Mouse (Mus musculus): ENCODE data around the gene Pak4.

The Pak4 gene

DNA sequence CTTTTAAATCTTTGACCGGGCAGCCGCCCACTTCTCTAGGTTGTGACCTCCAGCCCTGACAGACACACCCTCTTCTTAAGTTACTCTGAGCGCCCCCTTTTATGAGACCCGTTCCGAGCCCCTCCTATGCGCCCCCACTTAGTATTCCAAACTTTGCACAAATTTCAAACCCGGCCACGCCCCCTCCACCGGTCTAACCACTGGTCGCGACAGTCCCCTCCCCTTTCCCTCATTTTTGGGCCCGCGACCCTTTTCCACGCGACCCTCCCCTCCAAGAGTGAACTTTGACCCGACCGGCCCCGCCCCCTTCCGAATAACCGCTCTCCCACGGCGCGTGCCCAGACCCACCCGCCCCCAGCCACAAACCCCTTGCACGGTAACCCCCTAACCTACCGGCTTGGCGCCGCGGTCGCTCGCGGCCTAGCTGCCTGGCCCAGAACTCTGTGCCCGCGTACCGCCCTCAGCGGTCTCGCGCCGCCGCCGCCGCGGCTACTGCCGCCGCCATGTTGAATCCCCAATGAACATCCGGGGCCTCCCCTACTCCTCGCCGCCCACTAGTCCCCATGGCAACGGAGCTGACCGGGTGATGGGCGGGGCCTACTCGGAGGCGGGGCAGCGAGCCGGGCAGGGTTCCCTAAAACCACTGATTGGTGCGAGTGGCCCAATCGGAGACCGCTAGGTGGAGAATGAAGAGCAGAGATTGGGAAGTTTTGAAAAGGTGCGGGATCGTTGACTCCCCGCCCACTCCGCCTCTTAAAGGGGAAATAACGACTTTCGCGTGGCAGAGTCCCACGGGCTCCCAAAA lies at the start of gene Pak4, which contains the start of gene Samd4b:
Pak4 (minus strand) TSS at position 544 of the 805 bp plus-strand sequence.
Samd4b (minus strand) TSS at position 503 of the 805 bp plus-strand sequence.
- peak; percentile 96 for DNase-seq (ENCODE audit: low read depth, low spot score)

DNA sequence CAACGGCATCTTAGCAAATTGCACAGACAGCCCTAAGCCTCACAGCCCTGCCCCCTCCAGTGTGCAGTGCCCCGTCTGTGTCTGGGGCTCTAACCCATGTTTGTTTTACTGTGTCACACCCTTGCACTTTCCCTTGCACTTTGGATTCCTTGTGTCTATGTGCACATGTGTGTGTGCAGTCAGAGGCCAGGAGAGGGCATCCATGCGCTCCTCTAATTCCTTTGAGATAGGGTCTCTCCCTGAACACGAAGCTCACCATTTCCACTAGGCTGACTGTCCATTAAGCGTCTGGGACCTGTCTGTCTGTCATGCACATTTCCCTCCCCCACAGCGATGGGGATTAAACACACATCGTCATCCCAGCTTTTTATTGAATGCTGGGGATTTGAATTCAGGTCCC lies 49.0 kb upstream of the Pak4 start:
- no peak for DNase-seq (ENCODE audit: low read depth, low spot score)

DNA sequence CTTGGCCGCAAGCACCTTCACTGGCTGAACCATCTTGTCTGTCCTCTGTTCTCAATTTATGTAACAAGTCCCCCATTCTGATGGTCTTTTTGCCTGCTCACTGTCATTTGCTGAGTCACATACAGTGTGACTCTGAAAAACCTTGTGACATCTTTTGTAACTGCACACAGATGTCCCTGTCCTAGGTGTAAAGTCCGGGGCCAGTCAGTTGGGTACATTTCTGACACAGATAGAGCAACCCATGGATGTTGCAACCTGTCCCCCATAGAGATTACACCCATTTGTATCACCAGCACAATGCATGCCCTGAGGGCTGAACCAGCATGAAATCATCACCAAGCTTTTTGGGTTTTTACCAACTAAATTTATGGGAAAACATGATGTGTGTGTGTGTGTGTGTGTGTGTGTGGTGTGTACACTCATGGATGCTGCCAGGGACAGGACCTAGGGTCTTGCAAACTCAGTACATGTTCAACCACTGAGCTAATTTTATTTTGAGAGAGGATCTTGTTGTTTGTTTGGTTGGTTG lies 48.0 kb upstream of the Pak4 start:
- peak; percentile 52 for DNase-seq (ENCODE audit: low read depth, low spot score)

DNA sequence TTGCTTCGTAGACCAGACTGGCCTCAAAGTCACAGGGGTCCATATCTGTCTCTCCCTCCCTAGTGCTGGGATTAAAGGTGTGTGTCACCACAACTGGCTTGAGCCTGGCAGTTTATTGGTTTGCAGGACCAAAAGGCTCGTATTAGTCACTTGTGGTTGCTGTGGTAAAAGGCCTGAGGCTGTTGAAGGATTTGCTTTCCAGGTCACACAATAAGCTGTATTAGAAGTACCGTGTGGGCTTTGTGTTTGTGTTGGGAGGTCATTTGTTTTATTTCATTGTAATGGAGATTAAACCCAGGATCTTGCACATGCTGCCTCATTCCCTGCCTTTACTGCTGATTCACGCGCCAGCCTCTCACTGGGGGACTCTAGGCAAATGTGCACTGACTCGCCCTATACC lies 47.4 kb upstream of the Pak4 start:
- peak; percentile 76 for DNase-seq (ENCODE audit: low read depth, low spot score)

DNA sequence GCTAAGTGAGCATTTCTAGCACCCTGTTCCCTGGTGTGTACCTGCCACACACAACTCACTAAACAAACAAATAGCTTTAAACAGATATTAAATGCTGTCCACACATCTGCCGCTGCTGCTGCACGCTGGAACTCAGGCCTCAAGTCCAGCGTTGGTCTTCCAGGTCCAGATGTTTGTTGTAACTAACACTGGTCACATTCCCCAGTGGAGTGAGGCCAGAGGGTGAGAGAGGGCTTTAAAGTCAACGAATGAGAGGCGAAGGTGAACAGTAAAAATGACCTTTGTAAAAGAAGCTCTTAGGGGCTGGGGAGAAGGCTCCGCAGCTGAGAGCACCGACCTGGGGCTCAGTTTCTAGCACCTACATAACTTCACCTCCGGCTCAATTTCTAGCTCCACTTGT lies 43.6 kb upstream of the Pak4 start:
- no peak for DNase-seq (ENCODE audit: low read depth, low spot score)

DNA sequence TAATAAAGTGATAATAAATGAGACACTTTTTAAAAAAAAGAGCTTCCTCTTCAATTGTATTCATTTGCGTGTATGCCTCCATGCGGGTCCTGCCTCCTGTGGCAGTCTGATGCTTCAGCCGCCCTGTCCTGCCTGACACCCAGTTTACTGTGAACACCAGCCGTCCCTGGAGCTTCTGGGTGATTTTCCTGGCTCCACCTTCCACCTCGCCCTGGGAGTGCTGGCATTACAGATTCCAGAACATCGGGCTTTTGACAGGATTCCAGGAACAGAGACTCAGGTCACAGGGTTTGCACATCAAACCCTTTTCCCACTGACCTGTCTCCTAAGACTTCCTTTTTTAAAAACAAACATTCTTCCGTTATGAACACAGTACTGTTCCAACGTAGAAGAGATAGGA lies 39.5 kb upstream of the Pak4 start:
- DNase-seq (ENCODE audit: low read depth, low spot score) = no peak

DNA sequence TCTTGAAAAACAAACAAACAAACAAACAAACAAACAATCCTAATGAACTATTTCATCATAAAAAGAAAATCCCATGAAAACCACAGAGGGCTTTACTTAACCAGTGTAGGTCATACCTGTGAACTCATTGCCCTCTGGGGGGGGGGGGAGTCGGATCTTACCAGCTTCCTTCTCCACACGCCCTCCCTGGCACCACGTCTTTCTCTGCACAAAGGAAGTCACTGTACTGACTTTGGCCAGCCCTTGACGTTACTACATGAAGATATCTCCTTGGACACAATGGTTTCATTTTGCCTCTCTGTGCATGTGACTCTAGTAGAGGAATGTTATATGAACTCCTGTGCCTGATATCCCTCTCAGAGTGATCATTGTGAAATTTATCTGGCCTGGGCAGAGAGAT lies 36.1 kb upstream of the Pak4 start:
- DNase-seq (ENCODE audit: low read depth, low spot score) = no peak

DNA sequence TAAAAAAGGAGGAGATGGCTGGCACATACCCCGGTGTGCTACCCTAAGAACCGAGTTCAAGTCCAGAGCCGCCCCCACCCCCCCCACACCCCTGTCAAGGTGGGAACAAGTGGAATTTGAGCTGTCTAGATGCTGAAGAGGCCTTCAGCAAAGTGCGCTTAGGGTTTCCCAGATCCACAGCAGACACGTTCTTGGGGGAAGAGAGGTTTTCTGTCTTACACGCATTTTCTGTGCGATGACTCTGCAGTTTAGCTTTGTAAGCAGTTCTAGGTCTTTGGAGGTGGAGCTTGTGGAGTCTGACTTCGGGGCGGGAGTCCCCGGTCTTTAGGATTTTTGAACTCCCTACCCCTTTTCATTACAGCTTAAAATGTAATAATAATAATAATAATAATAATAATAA lies 33.1 kb upstream of the Pak4 start, which contains the start of gene Acp7:
Acp7 (minus strand) TSS at position 260 of the 400 bp plus-strand sequence.
- DNase-seq (ENCODE audit: low read depth, low spot score) = no peak

DNA sequence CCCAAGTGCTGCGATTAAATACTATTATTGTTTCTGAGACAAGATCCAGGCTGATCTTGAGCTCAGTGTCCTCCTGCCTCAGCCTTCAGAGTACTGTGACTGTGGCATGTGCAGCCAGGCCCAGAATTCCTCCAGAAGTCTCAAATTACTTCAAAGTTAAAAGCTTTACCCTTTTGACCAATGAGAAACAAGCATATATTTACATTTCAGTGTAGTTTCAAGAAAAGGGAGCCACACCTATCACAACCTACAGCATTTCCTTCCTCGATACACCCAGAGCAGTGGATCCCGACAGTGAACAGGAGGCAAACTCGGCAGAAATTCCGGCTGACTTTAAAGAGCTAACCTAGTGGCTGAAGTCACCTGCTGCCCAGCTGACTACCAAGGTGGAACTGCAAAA lies 26.8 kb upstream of the Pak4 start:
- no peak for DNase-seq (ENCODE audit: low read depth, low spot score)

DNA sequence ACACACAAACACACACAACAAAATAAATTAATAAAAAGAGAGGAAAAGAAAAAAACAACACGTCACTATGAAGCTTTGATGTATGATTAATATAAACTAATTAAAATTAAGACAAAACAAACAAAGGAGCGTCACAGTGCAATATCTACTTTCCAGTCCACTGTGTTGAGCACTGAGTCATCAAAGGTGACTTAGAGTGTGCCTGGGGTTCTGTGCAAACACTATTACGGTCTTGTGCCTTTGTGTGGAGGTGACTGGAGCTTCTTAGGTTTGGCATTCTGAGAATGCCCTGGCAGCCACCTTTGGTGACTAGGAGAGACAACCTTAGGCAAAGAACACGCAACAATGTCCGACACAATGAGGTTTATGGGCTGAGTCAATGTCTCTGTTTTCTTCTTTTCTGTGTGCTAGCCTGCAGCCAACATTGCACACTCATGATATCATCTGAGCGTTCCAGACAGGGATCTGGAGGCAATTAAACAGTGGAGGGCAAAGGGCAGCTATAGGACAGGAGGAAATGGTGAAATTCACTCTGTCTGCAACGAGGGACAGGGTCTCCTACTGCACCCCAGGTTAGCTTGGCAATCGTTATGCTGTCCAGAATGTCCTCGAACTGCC lies 21.2 kb upstream of the Pak4 start:
- peak; percentile 70 for DNase-seq (ENCODE audit: low read depth, low spot score)

DNA sequence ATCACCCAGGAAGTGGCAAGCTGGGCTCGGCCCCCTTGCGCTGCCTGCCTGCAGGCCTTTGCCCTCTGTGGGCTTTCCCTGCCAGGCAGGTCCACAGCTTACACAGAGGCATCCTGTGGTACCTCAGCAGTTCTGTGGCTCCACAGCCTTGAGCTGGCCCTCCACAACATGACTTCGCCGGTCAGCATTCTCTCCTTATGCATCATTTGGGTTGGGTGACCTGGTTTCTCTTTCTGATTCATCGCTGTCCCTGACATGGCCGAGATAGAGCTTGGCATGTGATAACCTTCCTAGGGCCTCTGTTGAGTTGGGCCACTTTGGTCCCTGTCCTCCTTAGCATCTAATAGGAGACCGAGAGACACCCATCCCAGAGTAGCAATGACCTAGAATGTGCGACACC lies 8.0 kb upstream of the Pak4 start:
- peak; percentile 28 for DNase-seq (ENCODE audit: low read depth, low spot score)

DNA sequence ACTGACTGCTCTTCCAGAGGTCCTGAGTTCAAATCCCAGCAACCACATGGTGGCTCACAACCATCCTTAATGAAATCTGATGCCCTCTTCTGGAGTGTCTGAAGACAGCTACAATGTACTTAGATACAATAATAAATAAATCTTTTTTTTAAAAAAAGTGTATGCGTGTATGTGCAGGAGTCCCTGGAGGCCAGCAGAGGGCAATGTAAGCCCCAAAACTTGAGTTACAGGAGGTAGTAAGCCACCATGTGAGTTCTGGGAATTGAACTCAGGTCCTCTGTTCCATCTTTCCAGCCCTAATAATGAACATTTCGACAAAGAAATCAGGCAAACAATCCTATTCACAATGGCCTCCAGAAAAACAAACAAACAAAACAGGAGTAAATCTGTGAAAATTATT lies 5.8 kb upstream of the Pak4 start:
- peak; percentile 28 for DNase-seq (ENCODE audit: low read depth, low spot score)

DNA sequence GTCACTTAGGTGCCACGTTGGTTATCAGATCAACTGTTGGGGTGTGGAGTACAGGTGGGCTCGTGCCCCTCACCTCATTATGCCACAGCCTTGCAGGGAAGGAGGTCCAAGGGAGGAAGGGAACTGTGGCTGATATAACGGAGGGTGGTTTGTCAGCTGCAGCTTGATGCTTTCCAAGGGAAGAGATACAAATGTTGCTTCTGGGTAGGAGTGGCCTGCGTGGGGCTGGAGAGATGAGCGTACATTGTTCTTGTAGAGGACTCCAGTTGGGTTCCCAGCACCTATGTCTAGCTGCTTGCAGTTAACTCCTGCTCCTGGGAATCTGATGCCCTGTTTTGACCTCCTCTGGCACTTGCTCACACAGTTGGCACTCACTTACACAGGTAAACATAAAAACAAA lies 5.2 kb upstream of the Pak4 start:
- DNase-seq (ENCODE audit: low read depth, low spot score) = no peak

DNA sequence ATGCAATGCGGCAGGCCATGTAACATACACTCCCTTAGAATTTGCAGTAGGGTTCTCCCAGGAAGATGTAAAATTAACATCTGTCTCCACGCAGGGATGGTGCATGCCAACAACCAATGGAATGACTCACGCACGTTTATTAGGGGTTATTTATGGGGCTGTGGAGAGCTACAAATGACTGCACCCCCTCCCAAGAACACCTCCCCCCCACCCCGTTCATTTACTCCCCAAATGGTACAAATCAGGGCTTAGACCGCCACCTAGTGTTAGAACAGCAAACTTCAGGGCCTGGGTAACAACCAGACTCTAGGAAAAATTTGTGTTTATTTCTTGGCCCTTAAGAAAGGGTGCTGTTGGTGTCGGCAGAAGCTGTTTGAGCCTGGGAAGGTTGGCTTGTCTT lies 3.7 kb upstream of the Pak4 start:
- DNase-seq (ENCODE audit: low read depth, low spot score) = peak; percentile 73

DNA sequence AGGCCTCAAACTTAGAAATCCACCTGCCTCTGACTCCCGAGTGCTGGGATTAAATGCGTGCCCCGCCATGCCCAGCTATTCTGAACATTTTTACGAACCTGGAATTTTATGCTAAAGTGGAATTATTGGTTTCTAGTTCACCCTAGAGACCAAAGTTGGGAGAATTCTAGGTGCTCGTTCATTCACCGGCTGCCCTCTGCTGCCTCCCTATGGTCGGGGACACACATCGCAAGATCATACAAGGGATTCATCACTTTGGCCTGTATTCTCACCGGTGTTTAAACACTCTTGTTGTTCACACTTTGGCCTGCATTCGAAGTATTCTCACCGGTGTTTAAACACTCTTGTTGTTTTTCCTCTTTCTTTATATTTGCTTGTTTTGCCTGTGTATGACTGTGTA lies 3.0 kb upstream of the Pak4 start:
- DNase-seq (ENCODE audit: low read depth, low spot score) = peak; percentile 77

DNA sequence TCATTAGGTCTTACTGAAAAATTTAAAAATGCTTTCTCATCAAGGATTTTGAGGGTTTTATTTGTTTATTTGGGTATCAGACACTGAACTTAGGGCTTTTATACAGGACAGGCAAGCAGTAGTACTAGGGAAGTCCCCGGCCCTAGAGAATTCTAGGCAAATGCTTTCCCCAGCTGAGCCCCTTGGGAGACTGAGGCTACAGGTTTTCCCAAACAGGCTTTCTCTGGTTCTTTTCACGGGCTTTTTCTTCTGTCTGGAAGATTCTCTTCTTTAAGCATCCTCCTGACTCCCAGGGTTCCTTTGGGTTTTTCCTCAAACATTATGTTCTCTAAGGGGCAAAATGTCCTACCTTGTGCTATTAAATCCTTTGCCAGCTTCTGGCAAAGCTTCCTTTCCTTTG lies 966 bp upstream of the Pak4 start:
- no peak for DNase-seq (ENCODE audit: low read depth, low spot score)

DNA sequence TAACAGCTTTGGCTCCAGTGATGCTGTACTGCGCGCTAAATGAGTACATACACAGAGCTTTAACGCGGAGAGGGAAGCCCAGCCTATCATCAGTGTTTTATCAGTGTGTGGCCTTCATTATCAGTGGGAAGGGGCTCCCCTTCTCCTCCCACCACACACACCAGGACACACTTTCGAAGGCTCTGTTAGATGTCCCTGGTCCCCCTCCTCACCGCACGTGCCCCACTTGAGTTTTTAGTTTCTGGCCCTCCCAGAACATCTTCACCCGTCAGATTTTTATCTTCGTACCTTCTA lies 761 bp downstream of the Pak4 start:
- DNase-seq (ENCODE audit: low read depth, low spot score) = no peak

DNA sequence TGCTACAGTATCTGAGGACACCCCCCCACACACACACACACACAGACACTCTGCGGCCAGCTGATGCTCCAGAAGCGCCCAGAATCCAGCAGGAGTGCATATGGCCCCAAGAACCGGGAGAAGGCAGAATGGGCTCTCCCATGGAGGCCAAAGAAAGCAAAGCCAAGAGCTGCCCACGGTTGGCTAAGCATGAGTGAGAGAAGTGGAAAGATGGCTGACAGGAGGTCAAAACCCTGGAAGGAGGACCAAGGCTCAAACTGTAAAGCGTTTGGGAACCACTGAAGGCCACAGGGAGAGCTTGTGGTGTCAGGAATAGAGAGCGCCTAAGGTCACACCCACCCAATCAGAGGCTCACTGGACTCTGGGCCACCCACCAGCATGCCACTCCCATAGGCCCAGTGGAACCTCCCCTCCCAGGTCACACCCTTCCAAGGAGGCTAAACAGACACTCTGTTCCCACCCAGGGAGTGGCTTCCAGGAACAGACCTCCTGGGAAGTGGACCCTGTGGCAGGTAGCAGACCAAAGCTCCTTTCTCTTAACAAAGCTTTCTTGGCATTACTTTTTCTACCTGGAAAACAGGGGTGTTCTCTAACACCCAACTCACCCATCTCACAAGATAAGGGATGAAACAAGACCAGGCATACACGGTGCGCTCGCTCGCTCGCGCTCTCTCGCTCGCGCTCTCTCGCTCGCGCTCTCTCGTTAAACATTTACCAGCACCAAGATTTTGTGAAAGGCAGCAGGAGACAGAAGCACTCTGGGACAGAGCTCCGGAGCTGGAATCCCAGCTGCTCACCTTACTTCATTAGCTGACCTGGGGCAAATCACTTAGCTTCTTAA lies 1.3 kb downstream of the Pak4 start:
- no peak for DNase-seq (ENCODE audit: low read depth, low spot score)

DNA sequence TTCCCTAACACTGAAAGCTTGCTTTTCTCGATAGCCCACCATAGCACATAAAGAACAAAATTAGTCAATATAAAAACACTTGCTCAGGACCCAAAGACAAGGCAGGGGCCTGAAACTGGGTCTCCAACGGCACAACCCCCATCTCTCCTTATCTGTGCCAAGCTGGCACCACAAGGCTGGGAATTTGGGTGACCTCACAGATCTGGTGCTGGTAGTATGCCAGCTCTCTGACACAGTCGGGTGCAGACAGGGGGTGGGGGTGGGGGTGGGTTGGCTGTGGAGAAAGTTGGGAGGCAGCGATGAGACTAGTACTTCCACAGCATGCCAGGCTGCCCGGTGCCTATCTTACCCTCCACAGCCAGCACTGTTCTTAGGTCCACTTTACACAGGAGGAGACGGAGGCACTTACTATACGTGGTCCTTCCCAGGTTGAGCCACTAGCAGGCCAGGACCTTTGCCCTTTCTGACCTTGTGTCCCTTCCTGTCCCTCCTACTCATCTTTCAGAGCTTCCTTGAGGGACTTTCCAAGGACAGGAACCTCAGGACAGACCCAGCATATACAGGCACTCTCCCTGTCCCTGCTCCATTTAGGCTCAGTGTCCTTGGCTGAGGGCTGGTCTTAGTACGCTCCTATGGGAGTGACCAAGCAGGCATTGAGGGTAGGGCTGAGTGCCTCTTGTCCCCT lies 2.1 kb downstream of the Pak4 start:
- no peak for DNase-seq (ENCODE audit: low read depth, low spot score)

DNA sequence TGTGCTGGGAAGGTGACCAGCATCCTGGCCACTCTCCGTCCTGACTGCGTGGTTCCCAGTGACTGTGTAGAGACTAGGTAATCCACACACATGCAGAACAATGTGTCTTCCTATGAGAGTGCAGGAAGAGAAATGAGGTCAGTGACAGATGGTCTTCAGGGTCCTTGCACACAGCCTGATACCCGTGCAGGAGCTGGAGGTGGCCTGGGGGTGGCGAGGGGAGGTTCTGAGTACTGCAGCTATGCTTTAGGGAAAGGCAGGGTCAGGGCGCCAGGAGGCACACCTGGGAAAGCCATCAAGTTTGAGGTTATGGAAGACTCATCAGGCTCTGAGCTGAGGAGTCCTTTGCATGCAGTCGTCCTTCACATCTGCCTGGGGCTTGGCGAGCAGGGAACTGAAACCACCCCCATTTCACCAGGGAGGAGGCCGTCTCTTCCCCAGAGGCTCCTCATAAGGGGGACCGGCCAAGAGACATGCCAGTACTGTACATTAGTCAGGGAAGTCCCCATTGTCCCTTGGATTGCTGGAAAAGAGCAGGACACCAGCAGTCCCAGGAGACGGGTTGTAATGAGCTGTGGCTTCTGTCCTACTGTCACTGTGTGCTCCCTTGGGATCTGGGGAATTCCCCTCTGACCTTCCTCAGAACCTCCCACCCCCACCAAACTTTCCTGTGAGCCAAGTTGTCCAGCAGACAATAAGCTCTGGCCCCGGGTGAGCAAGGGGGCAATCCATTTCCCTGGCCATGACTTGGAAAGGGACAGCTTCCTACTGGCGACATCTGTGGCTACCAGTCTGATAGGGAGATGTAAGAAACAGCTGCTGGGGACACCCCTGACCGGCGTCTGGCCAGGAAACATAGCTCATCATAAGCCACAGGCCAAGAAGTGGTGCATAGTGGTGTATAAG lies 4.5 kb downstream of the Pak4 start:
- DNase-seq (ENCODE audit: low read depth, low spot score) = no peak

DNA sequence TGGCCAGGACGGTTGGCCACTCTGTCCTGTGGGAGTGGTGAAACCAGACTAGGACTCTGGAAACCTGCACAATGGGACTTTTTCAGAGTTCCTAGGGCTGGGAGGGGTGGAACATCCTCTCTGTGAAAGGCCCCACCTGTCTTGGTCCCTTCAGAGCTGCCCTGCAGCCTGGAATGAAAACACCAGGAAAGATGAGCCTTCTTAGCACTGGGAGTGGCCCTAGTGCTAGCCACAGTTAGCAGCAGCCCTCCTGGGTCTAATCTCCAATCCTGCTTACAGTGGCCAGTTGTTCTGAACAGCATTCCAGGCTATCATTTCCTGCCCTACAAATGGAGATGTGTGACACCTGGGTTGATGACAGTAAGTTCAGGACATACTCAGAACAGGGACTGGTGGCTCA lies 6.1 kb downstream of the Pak4 start:
- DNase-seq (ENCODE audit: low read depth, low spot score) = no peak
